Mouse (Mus musculus): ENCODE measurements around the gene Src.

GRCm38 (mm10) chr2:157447297-157448158 is 29.3 kb downstream of the Src start:
- no peak for TF ChIP-seq CTCF (IDR thresholded peaks at IDR 0.05; ENCODE audit: control insufficient read depth, insufficient read depth, low read length)
- TF ChIP-seq POLR2A (IDR thresholded peaks at IDR 0.05; ENCODE audit: borderline replicate concordance, control insufficient read depth, low read depth, low read length), result no peak

All from bone marrow, adult 2 months (tissue).